Mouse (Mus musculus): Measurements from ENCODE around the gene Fam196b.

GRCm38 (mm10) chr11:34421061-34421460 is 106.4 kb downstream of the Fam196b start:
- TF ChIP-seq CTCF (IDR thresholded peaks at IDR 0.05; ENCODE audit: low read depth), result no peak
- no peak for TF ChIP-seq EP300 (optimal IDR thresholded peaks at IDR 0.05)
